In genomic region chr2:77146968-77147367, GRCm38 (mm10) we compare ENCODE assay signal across 23 mouse cellular contexts. TPM values are rescaled to one million over a fixed set of nuclear protein-coding genes. Genes with fewer than 3 reads are reported as not detected.
"Had no signal": no experiment of that assay in that cellular context is flagged by ENCODE, and none has a peak within 500 bp of the region (broad histone marks: within the 10 kb centered on the region; RNA-seq: fewer than 3 reads in every experiment).

No protein-coding gene starts in this region.

- H3K27me3 ChIP-seq: heart, embryonic 12.5 days; hindbrain, embryonic 12.5 days; intestine, embryonic 15.5 days; limb, embryonic 12.5 days; liver, embryonic 13.5 days had no signal

- DNase-seq: gastrocnemius, adult 2 months; gastrocnemius, postnatal 10 days; gastrocnemius, postnatal 25 days; heart, adult 18-20 months; heart, postnatal 10 days; heart, postnatal 4 days; kidney, adult 18-20 months; kidney, adult 8-10 months; kidney, postnatal 10 days; kidney, postnatal 36 days; layer of hippocampus, adult 9-11 months; liver; liver, embryonic 13.5 days had no signal

- H3K27ac ChIP-seq: gastrocnemius, adult 2 months; heart, embryonic 10.5 days; hindbrain, embryonic 10.5 days; hindbrain, embryonic 12.5 days; hindbrain, embryonic 14.5 days; intestine, embryonic 15.5 days; left cerebral cortex, adult 2 months; limb, embryonic 10.5 days; limb, embryonic 12.5 days; liver, embryonic 13.5 days had no signal

- H3K4me3 ChIP-seq: gastrocnemius, adult 2 months; heart, embryonic 10.5 days; heart, embryonic 12.5 days; hindbrain, embryonic 10.5 days; hindbrain, embryonic 12.5 days; intestine, embryonic 15.5 days; left cerebral cortex, adult 2 months; limb, embryonic 10.5 days; limb, embryonic 12.5 days; liver, embryonic 13.5 days had no signal

- H3K4me1 ChIP-seq: intestine, embryonic 15.5 days had no signal

- H3K36me3 ChIP-seq: hindbrain, embryonic 10.5 days; hindbrain, embryonic 12.5 days; intestine, embryonic 15.5 days; limb, embryonic 10.5 days; limb, embryonic 12.5 days; liver, embryonic 13.5 days had no signal

RNA-seq across cellular contexts. Expression of gene Ccdc141, which starts 23.5 kb away (rescaled TPM):
- total RNA-seq: granulocyte monocyte progenitor cell, adult 5-6 weeks had no signal
